ENCODE assay signal across 8 mouse cellular contexts in the genomic region with DNA sequence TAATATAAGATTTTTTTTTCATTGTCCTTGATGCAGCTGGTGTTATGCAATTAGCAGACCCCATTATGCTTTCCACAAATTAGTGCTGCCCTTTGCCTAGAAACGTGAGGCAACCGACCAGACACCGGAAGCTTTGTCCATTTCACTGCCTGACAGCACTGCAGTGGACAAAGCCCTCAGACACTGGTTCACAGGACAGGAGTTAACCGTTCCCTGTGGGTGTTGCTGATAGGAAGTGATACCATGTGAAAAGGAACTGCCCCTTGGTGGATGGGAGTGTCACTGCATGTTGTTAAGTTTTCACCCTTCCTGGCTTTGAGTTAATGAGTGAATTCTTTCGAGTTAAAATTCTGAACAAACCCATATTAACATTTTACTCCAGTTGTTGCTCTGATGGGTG.
A peak's percentile ranks its signal among the peaks of the same experiment; 100 is the strongest.
DNase-seq lines count a peak whose midpoint lies in the region; ATAC-seq lines count a peak whose summit lies in the region.

No protein-coding gene starts in this region.

- peak; percentile 21 for DNase-seq in kidney, adult 9 months
- DNase-seq in kidney, adult 11 months = no peak
- peak; percentile 51 for DNase-seq in embryonic facial prominence, embryonic 14.5 days (ENCODE audit: low spot score)
- no peak for DNase-seq in cerebellum, postnatal 10 days
- no peak for DNase-seq in gastrocnemius, postnatal 14 days
- DNase-seq in adrenal gland, postnatal 10 days = no peak

- intact Hi-C loops in gastrocnemius, postnatal 14 days (cut with DNase I; ENCODE audit: low total_unique reads) = loop anchor here (5.0 kb wide), 1 partner anchor 80 kb away; no protein-coding TSS in a partner anchor

- 28% methylated on average over 5 of the region's 5 CpGs for WGBS in embryonic facial prominence, embryonic 14.5 days
- 12% methylated on average over 5 of the region's 5 CpGs for WGBS in kidney, embryonic 15.5 days
- 35% methylated on average over 5 of the region's 5 CpGs for WGBS in neural tube, embryonic 13.5 days

- H3K9ac ChIP-seq in embryonic facial prominence, embryonic 14.5 days (ENCODE audit: low read depth, low read length) = no peak overlapping the region
- no peak overlapping the region for H3K9ac ChIP-seq in kidney, embryonic 15.5 days
- no peak overlapping the region for H3K9ac ChIP-seq in neural tube, embryonic 13.5 days

- H3K27ac ChIP-seq in embryonic facial prominence, embryonic 14.5 days (replicated peaks; ENCODE audit: low read depth, low read length) = no peak overlapping the region
- peak overlapping the region; percentile 64; the same call in 1 of the 2 replicates for H3K27ac ChIP-seq in kidney, embryonic 15.5 days
- H3K27ac ChIP-seq in neural tube, embryonic 13.5 days (replicated peaks) = no peak overlapping the region

- H3K4me3 ChIP-seq in embryonic facial prominence, embryonic 14.5 days (ENCODE audit: low read depth, low read length) = no peak overlapping the region
- H3K4me3 ChIP-seq in kidney, embryonic 15.5 days (replicated peaks) = peak overlapping the region; percentile 46; the same call in 1 of the 2 replicates
- H3K4me3 ChIP-seq in neural tube, embryonic 13.5 days = no peak overlapping the region

- no peaks in the 10 kb centered on the region for H3K9me3 ChIP-seq in embryonic facial prominence, embryonic 14.5 days (ENCODE audit: control insufficient read depth, low read length)
- no peaks in the 10 kb centered on the region for H3K9me3 ChIP-seq in kidney, embryonic 15.5 days (replicated peaks)
- H3K9me3 ChIP-seq in neural tube, embryonic 13.5 days = no peaks in the 10 kb centered on the region

- peak overlapping the region; percentile 53; the same call in 1 of the 2 replicates for H3K4me2 ChIP-seq in embryonic facial prominence, embryonic 14.5 days (ENCODE audit: low read depth, low read length)
- peak overlapping the region; percentile 62 for H3K4me2 ChIP-seq in kidney, embryonic 15.5 days
- peak overlapping the region; percentile 52 for H3K4me2 ChIP-seq in neural tube, embryonic 13.5 days

- no peaks in the 10 kb centered on the region; the same call in 1 of the 2 replicates for H3K4me1 ChIP-seq in embryonic facial prominence, embryonic 14.5 days (ENCODE audit: control insufficient read depth, insufficient read depth, low read length)
- H3K4me1 ChIP-seq in kidney, embryonic 15.5 days = peaks cover 11% of the 10 kb centered on the region
- peaks cover 19% of the 10 kb centered on the region for H3K4me1 ChIP-seq in neural tube, embryonic 13.5 days (replicated peaks)

- ATAC-seq in embryonic facial prominence, embryonic 14.5 days (ENCODE audit: low read depth) = no peak
- peak; percentile 74 for ATAC-seq in kidney, embryonic 15.5 days (replicated peaks; ENCODE audit: low FRiP score)
- no peak for ATAC-seq in neural tube, embryonic 13.5 days (ENCODE audit: low read depth)

- no peaks in the 10 kb centered on the region for H3K27me3 ChIP-seq in embryonic facial prominence, embryonic 14.5 days (replicated peaks; ENCODE audit: control insufficient read depth, insufficient read depth, low read length)
- no peaks in the 10 kb centered on the region for H3K27me3 ChIP-seq in kidney, embryonic 15.5 days
- H3K27me3 ChIP-seq in neural tube, embryonic 13.5 days = no peaks in the 10 kb centered on the region

- no peaks in the 10 kb centered on the region for H3K36me3 ChIP-seq in embryonic facial prominence, embryonic 14.5 days (ENCODE audit: control insufficient read depth, insufficient read depth, low read length)
- no peaks in the 10 kb centered on the region for H3K36me3 ChIP-seq in kidney, embryonic 15.5 days
- H3K36me3 ChIP-seq in neural tube, embryonic 13.5 days = no peaks in the 10 kb centered on the region

Comparison
In these comparisons a context has a peak if more than half of its experiments do, and no peak if none do; other contexts are left out.
1. DNase-seq: peak in kidney, adult 9 months (single experiment) and embryonic facial prominence, embryonic 14.5 days (single experiment); none in kidney, adult 11 months (single experiment), cerebellum, postnatal 10 days (0 of 2), gastrocnemius, postnatal 14 days (single experiment) and adrenal gland, postnatal 10 days (single experiment).
2. Peak in every context shown above with its lines, with median percentiles within 50 percentile points of each other: H3K4me2 ChIP-seq.